Comparison of ENCODE assay signal across 12 mouse cellular contexts in the genomic region with DNA sequence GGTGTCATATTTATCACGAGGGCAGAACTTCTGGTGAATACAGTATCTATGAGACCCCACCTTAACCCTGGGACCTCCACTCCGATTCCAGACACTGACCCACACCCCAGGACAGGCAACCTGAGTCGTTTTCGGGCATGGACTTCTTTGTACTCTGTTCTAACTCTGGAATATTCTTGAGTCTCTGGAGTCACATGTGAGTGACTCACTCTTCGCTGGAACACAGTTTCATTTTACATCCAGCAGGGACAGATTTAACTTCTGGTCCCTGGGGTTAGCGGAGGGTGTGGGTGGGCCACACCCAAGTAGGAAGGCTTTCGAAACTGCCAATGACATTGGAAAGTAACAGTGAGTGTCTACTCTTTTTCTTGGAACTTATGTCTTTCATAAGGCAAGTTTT. TPM values are rescaled to one million over a fixed set of nuclear protein-coding genes. Genes with fewer than 3 reads are reported as not detected.
DNase-seq lines count a peak whose midpoint lies in the region; ATAC-seq and TF ChIP-seq lines count a peak whose summit lies in the region.
"Had no signal": no experiment of that assay in that cellular context is flagged by ENCODE, and none has a peak within 500 bp of the region (broad histone marks: within the 10 kb centered on the region; RNA-seq: fewer than 3 reads in every experiment).

No protein-coding gene starts in this region.

- 72% methylated on average over 7 of the region's 7 CpGs for WGBS in intestine, embryonic 15.5 days
- 53% methylated on average over 7 of the region's 7 CpGs for WGBS in stomach, postnatal 0 days

- no peaks in the 10 kb centered on the region for H3K27me3 ChIP-seq in intestine, embryonic 15.5 days (replicated peaks)
- no peaks in the 10 kb centered on the region for H3K27me3 ChIP-seq in stomach, postnatal 0 days (ENCODE audit: control insufficient read depth, insufficient read depth, low read length)
- H3K27me3 ChIP-seq: heart, embryonic 13.5 days had no signal

- no peak overlapping the region for H3K9ac ChIP-seq in intestine, embryonic 15.5 days
- no peak overlapping the region for H3K9ac ChIP-seq in stomach, postnatal 0 days (ENCODE audit: low read length)
- H3K9ac ChIP-seq: heart, embryonic 13.5 days; liver, embryonic 14.5 days had no signal

- no peak for TF ChIP-seq EP300 in stomach, postnatal 0 days (optimal IDR thresholded peaks at IDR 0.05)

- no peak overlapping the region for H3K4me2 ChIP-seq in intestine, embryonic 15.5 days (replicated peaks)
- H3K4me2 ChIP-seq in stomach, postnatal 0 days (replicated peaks; ENCODE audit: low read depth): no peak overlapping the region
- H3K4me2 ChIP-seq: heart, embryonic 13.5 days had no signal

- no peak for DNase-seq in frontal cortex, postnatal 14 days (ENCODE audit: low spot score in 2 of 2)
- peak; percentile 65 for DNase-seq in right cerebral cortex, adult 18-20 months
- no peak for DNase-seq in right cerebral cortex, postnatal 10 days (ENCODE audit: low spot score in 2 of 2)
- peak; percentile 44 for DNase-seq in stomach, postnatal 0 days (ENCODE audit: low spot score)
- no peak for DNase-seq in retina, postnatal 1 day
- no peak for DNase-seq in ovary, postnatal 10 days (ENCODE audit: low spot score)
- DNase-seq: kidney, postnatal 4 days had no signal

- no peaks in the 10 kb centered on the region for H3K36me3 ChIP-seq in intestine, embryonic 15.5 days
- peaks cover 2% of the 10 kb centered on the region; the same call in 1 of the 2 replicates for H3K36me3 ChIP-seq in stomach, postnatal 0 days (ENCODE audit: control insufficient read depth, insufficient read depth, low read length)
- H3K36me3 ChIP-seq: heart, embryonic 13.5 days had no signal

- 0 out of 2 replicates have a peak, but pooled peaks cover 2% of the 10 kb centered on the region for H3K4me1 ChIP-seq in intestine, embryonic 15.5 days (replicated peaks)
- H3K4me1 ChIP-seq in stomach, postnatal 0 days (replicated peaks; ENCODE audit: control insufficient read depth, insufficient read depth): peaks cover 3% of the 10 kb centered on the region; the same call in 1 of the 2 replicates

- peak; percentile 76; the same call in 1 of the 2 replicates for ATAC-seq in frontal cortex, adult (ENCODE audit: low TSS enrichment)
- ATAC-seq in intestine, embryonic 15.5 days: peak; percentile 60
- peak; percentile 76 for ATAC-seq in stomach, postnatal 0 days (ENCODE audit: low FRiP score, low TSS enrichment)
- ATAC-seq: CD4-positive, CD25-positive, alpha-beta regulatory T cell, adult 4 months had no signal

- H3K9me3 ChIP-seq in intestine, embryonic 15.5 days: no peaks in the 10 kb centered on the region
- no peaks in the 10 kb centered on the region for H3K9me3 ChIP-seq in stomach, postnatal 0 days (ENCODE audit: control insufficient read depth, low read length)
- H3K9me3 ChIP-seq: heart, embryonic 13.5 days had no signal

- no peak for TF ChIP-seq CTCF in stomach, postnatal 0 days (IDR thresholded peaks at IDR 0.05; ENCODE audit: low read depth)

- H3K27ac ChIP-seq in intestine, embryonic 15.5 days: 0 out of 2 replicates have a peak overlapping the region, but pooled peaks have one; percentile 42
- peak overlapping the region; percentile 71 for H3K27ac ChIP-seq in stomach, postnatal 0 days (replicated peaks)
- H3K27ac ChIP-seq: heart, embryonic 13.5 days; liver, embryonic 14.5 days had no signal

- no peak overlapping the region for H3K4me3 ChIP-seq in intestine, embryonic 15.5 days (replicated peaks)
- no peak overlapping the region for H3K4me3 ChIP-seq in stomach, postnatal 0 days (ENCODE audit: low read depth, low read length)
- H3K4me3 ChIP-seq: heart, embryonic 13.5 days had no signal

RNA-seq across cellular contexts. Expression of gene Anxa4, which starts 20.8 kb away (rescaled TPM):
- polyA plus RNA-seq in intestine, embryonic 15.5 days (2015; fragmentation: Nextera tagmentation; extraction: Ambion mirVana): 345 and 376 TPM in 2 replicates
- polyA plus RNA-seq in stomach, postnatal 0 days (2015; fragmentation: Nextera tagmentation; extraction: Ambion mirVana): 111 and 114 TPM in 2 replicates

RNA-seq across cellular contexts. Expression of gene Gmcl1, which starts 39.4 kb away (rescaled TPM):
- polyA plus RNA-seq in intestine, embryonic 15.5 days (2015; fragmentation: Nextera tagmentation; extraction: Ambion mirVana): 31.2 and 31.7 TPM in 2 replicates
- 11.6 and 14.0 TPM in 2 replicates for polyA plus RNA-seq in stomach, postnatal 0 days (2015; fragmentation: Nextera tagmentation; extraction: Ambion mirVana)

Comparison
In these comparisons a context has a peak if more than half of its experiments do, and no peak if none do; other contexts are left out.
1. DNase-seq: peak in right cerebral cortex, adult 18-20 months (single experiment) and stomach, postnatal 0 days (single experiment); none in frontal cortex, postnatal 14 days (0 of 2), right cerebral cortex, postnatal 10 days (0 of 2), retina, postnatal 1 day (single experiment) and ovary, postnatal 10 days (single experiment).
2. Peak in every context shown above with its lines, with median percentiles within 50 percentile points of each other: ATAC-seq.